Comparison of ENCODE assay signal across 21 mouse cellular contexts in the genomic region with DNA sequence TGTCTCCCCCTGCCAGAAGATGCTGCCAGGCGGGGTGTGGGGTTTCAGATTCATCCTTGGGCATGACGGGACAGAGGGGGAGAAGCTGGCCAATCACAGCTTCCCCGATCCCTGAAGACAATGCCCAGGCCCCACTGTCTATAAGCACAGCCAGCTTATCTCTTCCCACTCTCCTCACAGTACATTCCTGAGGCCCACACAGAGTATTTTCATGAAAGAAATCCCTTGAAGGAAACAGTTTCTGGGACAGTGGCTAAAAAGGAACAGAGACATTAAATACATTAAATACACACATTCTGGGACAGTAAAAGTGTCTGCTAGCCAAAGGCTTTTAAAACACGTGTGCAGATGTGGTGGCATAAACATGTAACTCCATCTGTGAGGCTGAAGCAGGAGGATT. TPM values are rescaled to one million over a fixed set of nuclear protein-coding genes. Genes with fewer than 3 reads are reported as not detected.
"Had no signal": no experiment of that assay in that cellular context is flagged by ENCODE, and none has a peak within 500 bp of the region (broad histone marks: within the 10 kb centered on the region; RNA-seq: fewer than 3 reads in every experiment).

No protein-coding gene starts in this region.

- DNase-seq: kidney, postnatal 36 days; layer of hippocampus, adult 9-11 months; layer of hippocampus, postnatal 36 days; left cerebral cortex, postnatal 4 days; lung, adult 2 months; lung, postnatal 10 days; lung, postnatal 4 days; midbrain, embryonic 14.5 days; thymus, adult 2 months; thymus, postnatal 25 days had no signal

- H3K4me3 ChIP-seq: limb, embryonic 13.5 days; midbrain, embryonic 10.5 days; myocyte; neural tube, embryonic 15.5 days had no signal

- H3K4me1 ChIP-seq: neural tube, embryonic 15.5 days had no signal

- H3K27me3 ChIP-seq: limb, embryonic 13.5 days; neural tube, embryonic 15.5 days had no signal

- H3K36me3 ChIP-seq: limb, embryonic 13.5 days; midbrain, embryonic 10.5 days; neural tube, embryonic 15.5 days had no signal

- H3K9me3 ChIP-seq: midbrain, embryonic 10.5 days; neural tube, embryonic 15.5 days had no signal

- H3K27ac ChIP-seq: limb, embryonic 13.5 days; liver, embryonic 14.5 days; midbrain, embryonic 10.5 days; neural tube, embryonic 15.5 days had no signal

RNA-seq across cellular contexts. Expression of a gene that starts 28.7 kb away (rescaled TPM):
- total RNA-seq: layer of hippocampus, adult 18-20 months; layer of hippocampus, postnatal 36 days; left cerebral cortex, postnatal 4 days; liver, adult 2 months; megakaryocyte, adult 5-6 weeks had no signal
- polyA plus RNA-seq: liver, adult 2 months; liver, embryonic 14.5 days; midbrain, embryonic 10.5 days; midbrain, embryonic 14.5 days; myocyte; neural tube, embryonic 11.5 days; neural tube, embryonic 15.5 days; testis, adult 2 months; urinary bladder, adult 2 months had no signal

RNA-seq across cellular contexts. Expression of a gene that starts 33.6 kb away (rescaled TPM):
- total RNA-seq: left cerebral cortex, postnatal 4 days; liver, adult 2 months; megakaryocyte, adult 5-6 weeks had no signal
- polyA plus RNA-seq: liver, adult 2 months; myocyte had no signal

RNA-seq across cellular contexts. Expression of a gene that starts 44.0 kb away (rescaled TPM):
- total RNA-seq: megakaryocyte, adult 5-6 weeks had no signal
- polyA plus RNA-seq: midbrain, embryonic 10.5 days; midbrain, embryonic 14.5 days; neural tube, embryonic 11.5 days had no signal
